Mouse (Mus musculus) heart, postnatal 4 days (tissue): ENCODE data around the gene Capn6. TPM values are rescaled to one million over a fixed set of nuclear protein-coding genes. Genes with fewer than 3 reads are reported as not detected.
A peak's percentile ranks its signal among the peaks of the same experiment; 100 is the strongest.

ENCODE experiments used
- DNase-seq: peaks from one replicate; pipeline ENCODE4 v3.0.0; 2021
- microRNA-seq, 2 experiments: library from miRNA; unstranded; fragments of <30 nt; microRNA quantifications; one replicate each; pipeline ENCODE4 v1.2.0; 2021 to 2022
- total RNA-seq, 2 experiments: library from RNA; stranded (reverse); gene quantifications; 2 replicates each; pipeline ENCODE4 v1.2.3; 2021

The Capn6 gene
- total RNA-seq: 10 to 100 TPM; 25.0 to 25.1 TPM

DNA sequence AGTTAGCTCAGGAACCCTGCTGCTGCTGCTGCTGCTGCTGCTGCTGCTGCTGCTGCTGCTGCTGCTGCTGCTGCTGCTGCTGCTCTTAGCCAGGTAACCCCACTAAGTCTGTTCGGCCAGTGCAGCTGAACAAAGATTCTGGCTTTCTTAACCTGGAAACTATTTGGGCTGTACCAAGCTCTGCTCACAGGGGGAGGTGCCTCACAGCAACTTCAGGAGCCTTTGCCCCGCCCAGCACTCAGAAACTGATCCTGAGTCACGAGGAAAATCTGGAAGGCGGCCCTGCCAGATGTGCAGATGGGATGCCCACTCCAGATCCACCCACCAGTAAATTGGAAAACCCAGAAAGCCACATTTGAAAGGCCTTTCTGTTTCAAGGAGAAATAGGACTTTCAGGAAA lies at the start of gene Capn6:
TSS of gene Capn6 (minus strand) at position 203 of the 400 bp plus-strand sequence.
- DNase-seq: peak; percentile 31

- no peak for DNase-seq
Observed at GRCm38 (mm10) chrX:143867129-143867664, 40.0 kb upstream of the Capn6 start.

GRCm38 (mm10) chrX:143851351-143851750 lies 24.1 kb upstream of the Capn6 start:
- no peak for DNase-seq

- DNase-seq: no peak
Observed at GRCm38 (mm10) chrX:143849969-143850368, 22.8 kb upstream of the Capn6 start.

DNA sequence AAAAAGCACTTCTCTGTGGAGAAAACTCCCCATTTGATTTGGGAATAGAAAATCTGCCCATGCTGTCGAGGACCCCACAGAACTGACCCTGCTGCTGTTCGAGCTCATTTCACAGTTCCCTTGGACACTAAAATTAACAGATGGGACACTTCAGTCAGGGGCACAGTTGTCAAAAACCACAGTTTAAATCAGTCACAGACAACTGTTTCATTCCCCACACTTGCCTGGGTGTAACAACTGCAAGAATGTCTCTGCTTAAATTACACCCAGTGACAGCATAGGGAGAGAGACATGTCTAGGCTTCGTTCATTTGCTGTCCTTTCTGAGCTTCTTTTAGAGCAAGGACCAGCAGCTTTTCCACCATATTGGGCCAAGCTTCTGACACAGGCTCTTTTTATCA lies 19.4 kb upstream of the Capn6 start:
- no peak for DNase-seq

DNA sequence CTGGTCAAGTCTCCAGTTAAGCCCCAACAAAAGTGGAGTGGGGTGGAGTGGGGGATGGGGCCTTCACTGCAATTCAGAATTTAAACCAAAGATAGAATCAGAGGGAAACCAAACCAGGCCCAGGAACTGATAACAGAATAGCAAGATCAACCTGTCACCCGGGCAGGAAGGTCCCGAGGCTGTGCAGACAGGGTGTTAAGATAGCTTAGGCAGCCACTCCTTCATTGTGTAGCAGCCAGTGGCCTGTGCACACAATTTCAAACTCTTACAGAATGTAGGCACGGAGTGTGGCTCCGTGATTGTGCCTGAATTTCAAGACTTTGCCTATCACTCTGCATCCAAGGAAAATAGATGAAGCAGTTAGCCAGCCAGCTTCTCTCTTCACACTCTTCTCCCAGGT lies 693 bp downstream of the Capn6 start:
- DNase-seq: no peak

DNA sequence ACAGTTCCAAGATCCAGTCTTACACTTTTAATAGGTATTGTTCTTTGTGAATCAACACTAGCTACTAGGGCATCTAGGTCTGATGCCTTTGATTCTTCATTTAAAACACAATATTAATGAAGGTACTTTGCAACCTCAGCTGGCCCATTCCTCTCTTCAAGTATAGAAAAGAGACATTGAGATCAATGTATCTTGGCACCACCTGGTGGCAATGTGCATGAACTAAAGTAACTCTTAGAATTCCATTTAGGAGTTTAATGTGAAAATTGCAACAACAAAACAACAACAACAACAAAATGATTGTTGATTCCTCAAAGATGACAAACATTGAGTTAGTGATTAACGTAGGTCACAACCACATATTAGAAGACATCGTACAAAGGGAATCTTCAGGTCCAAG lies 8.3 kb downstream of the Capn6 start:
- DNase-seq: no peak

DNA sequence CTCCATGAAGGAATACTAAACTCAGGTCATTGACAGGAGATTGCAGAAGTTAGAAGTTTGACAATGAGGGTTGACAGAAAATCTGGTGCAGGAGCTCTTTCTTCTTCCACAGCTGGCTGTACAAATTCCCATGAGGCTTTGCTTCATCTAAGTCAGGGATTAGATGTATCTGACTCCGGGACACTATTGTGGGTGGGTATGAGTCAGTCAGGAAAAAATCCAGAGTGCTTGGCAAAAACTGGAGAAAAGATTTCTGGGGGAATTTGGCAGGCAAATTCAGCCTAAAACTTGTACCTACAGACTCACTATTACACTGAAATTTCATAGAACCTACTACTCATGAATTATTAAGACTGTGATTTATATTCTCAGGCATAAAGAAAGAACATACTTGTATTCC lies 11.3 kb downstream of the Capn6 start:
- DNase-seq: no peak

GRCm38 (mm10) chrX:143762556-143762955 lies 64.7 kb downstream of the Capn6 start:
- DNase-seq: no peak

Small RNA genes within 50 kb of the gene (microRNA-seq; reads per million reads assigned to microRNA genes)
- gene Gm47298: 0 reads per million in 2 experiments

Other genes with a start within 250 kb of the Capn6 start
- under 1 TPM; 0.05 to 0.10 TPM for gene Dcx, start 105.9 kb upstream of the Capn6 start, total RNA-seq